Mouse (Mus musculus) liver, embryonic 12.5 days (tissue): ENCODE measurements at regions not wholly inside any gene's neighbourhood (a gene's known extent, or its start where the extent isn't known, plus 50 kb on each side); places are given as distances from the start of the nearest gene placed in this dataset.
A peak's percentile ranks its signal among the peaks of the same experiment; 100 is the strongest.

Experiments
- ATAC-seq: fragments of 200-750 bp; cut with Nextera tagmentation; 2 replicates; pipeline ENCODE4 v1.8.0; 2017; ENCODE audit warnings: moderate number of reproducible peaks, mild to moderate bottlenecking, moderate library complexity
- H3K27ac ChIP-seq: fragments of 300-500 bp; sonication (generic); 2 replicates; pipeline ENCODE4 v1.5.1; 2016; ENCODE audit warnings: mild to moderate bottlenecking
- H3K27me3 ChIP-seq: fragments of 300-500 bp; sonication (generic); replicated peaks from 2 replicates; pipeline ENCODE4 v1.6.1; 2016; ENCODE audit warnings: mild to moderate bottlenecking, moderate library complexity
- H3K36me3 ChIP-seq: fragments of 300-500 bp; sonication (generic); 2 replicates; pipeline ENCODE4 v1.6.1; 2016; ENCODE audit warnings: mild to moderate bottlenecking, moderate library complexity
- H3K4me1 ChIP-seq: fragments of 300-500 bp; sonication (generic); 2 replicates; pipeline ENCODE4 v1.6.1; 2016
- H3K4me2 ChIP-seq: fragments of 300-500 bp; sonication (generic); 2 replicates; pipeline ENCODE4 v1.6.1; 2016; ENCODE audit warnings: mild to moderate bottlenecking, moderate library complexity
- H3K4me3 ChIP-seq: fragments of 300-500 bp; sonication (generic); 2 replicates; pipeline ENCODE4 v1.5.1; 2016; ENCODE audit warnings: mild to moderate bottlenecking, moderate library complexity
- H3K9ac ChIP-seq: fragments of 300-500 bp; sonication (generic); 2 replicates; pipeline ENCODE4 v1.6.1; 2016; ENCODE audit warnings: mild to moderate bottlenecking, moderate library complexity
- H3K9me3 ChIP-seq: fragments of 300-500 bp; sonication (generic); replicated peaks from 2 replicates; pipeline ENCODE4 v1.6.1; 2016; ENCODE audit warnings: mild to moderate bottlenecking, moderate library complexity
- WGBS: fragments of 180-500 bp; shearing (Covaris S2); methylation state at CpG from one replicate; pipeline ENCODE4 v1.1.7; 2016; ENCODE audit not compliant: insufficient replicate concordance; 5-methylcytosine and 5-hydroxymethylcytosine counted together

GRCm38 (mm10) chr1:51539634-51540033, 61.4 kb upstream of the Nabp1 start:
- Histone ChIP-seq H3K4me1 (no peaks in the 10 kb centered on the region), H3K4me2 (no peak overlapping the region), H3K27ac (no peak overlapping the region), H3K27me3 (no peaks in the 10 kb centered on the region), H3K9me3 (no peaks in the 10 kb centered on the region), H3K36me3 (no peaks in the 10 kb centered on the region), H3K4me3 (no peak overlapping the region), H3K9ac (no peak overlapping the region)
- no peak for ATAC-seq
- WGBS, result 57% methylated on average over 4 of the region's 4 CpGs

GRCm38 (mm10) chr1:51538836-51539235, 60.6 kb upstream of the Nabp1 start:
- no peak for ATAC-seq
- Histone ChIP-seq H3K36me3 (no peaks in the 10 kb centered on the region), H3K9ac (no peak overlapping the region), H3K4me1 (no peaks in the 10 kb centered on the region), H3K27me3 (no peaks in the 10 kb centered on the region), H3K9me3 (no peaks in the 10 kb centered on the region), H3K4me2 (no peak overlapping the region), H3K4me3 (no peak overlapping the region), H3K27ac (no peak overlapping the region)
- 68% methylated on average over 2 of the region's 2 CpGs for WGBS

- Histone ChIP-seq H3K9ac (no peak overlapping the region), H3K27me3 (no peaks in the 10 kb centered on the region), H3K4me3 (no peak overlapping the region), H3K4me1 (no peaks in the 10 kb centered on the region), H3K36me3 (no peaks in the 10 kb centered on the region), H3K9me3 (no peaks in the 10 kb centered on the region), H3K4me2 (no peak overlapping the region), H3K27ac (no peak overlapping the region)
- WGBS, result 82% methylated on average over 7 of the region's 7 CpGs
- no peak for ATAC-seq
Measured at GRCm38 (mm10) chr1:51537765-51538360, 59.6 kb upstream of the Nabp1 start.

- H3K4me1 ChIP-seq, result peaks cover 4% of the 10 kb centered on the region
- H3K36me3 ChIP-seq, result no peaks in the 10 kb centered on the region
- no peak overlapping the region for H3K27ac ChIP-seq
- no peak overlapping the region for H3K4me2 ChIP-seq
- H3K27me3 ChIP-seq, result no peaks in the 10 kb centered on the region
- H3K9me3 ChIP-seq, result no peaks in the 10 kb centered on the region
- no peak for ATAC-seq
- no peak overlapping the region for H3K4me3 ChIP-seq
- no peak overlapping the region for H3K9ac ChIP-seq
- 71% methylated on average over 1 of the region's 1 CpGs for WGBS
Measured at GRCm38 (mm10) chr1:51536076-51536475, 57.9 kb upstream of the Nabp1 start.

- no peaks in the 10 kb centered on the region for H3K9me3 ChIP-seq
- H3K27me3 ChIP-seq, result no peaks in the 10 kb centered on the region
- H3K36me3 ChIP-seq, result no peaks in the 10 kb centered on the region
- H3K4me2 ChIP-seq, result no peak overlapping the region
- 81% methylated on average over 2 of the region's 2 CpGs for WGBS
- H3K9ac ChIP-seq, result no peak overlapping the region
- no peak overlapping the region for H3K4me3 ChIP-seq
- peaks cover 9% of the 10 kb centered on the region for H3K4me1 ChIP-seq
- H3K27ac ChIP-seq, result no peak overlapping the region
- no peak for ATAC-seq
Measured at GRCm38 (mm10) chr1:51535414-51535813, 57.2 kb upstream of the Nabp1 start.

- Histone ChIP-seq H3K36me3 (no peaks in the 10 kb centered on the region), H3K27ac (no peak overlapping the region), H3K9ac (no peak overlapping the region), H3K4me2 (no peak overlapping the region), H3K9me3 (no peaks in the 10 kb centered on the region), H3K4me1 (peaks cover 20% of the 10 kb centered on the region), H3K4me3 (no peak overlapping the region), H3K27me3 (no peaks in the 10 kb centered on the region)
- WGBS, result 54% methylated on average over 1 of the region's 1 CpGs
- no peak for ATAC-seq
Measured at GRCm38 (mm10) chr1:51531360-51531759, 53.1 kb upstream of the Nabp1 start.

GRCm38 (mm10) chr1:51530191-51530926, 52.1 kb upstream of the Nabp1 start:
- Histone ChIP-seq H3K27me3 (no peaks in the 10 kb centered on the region), H3K4me3 (no peak overlapping the region), H3K36me3 (no peaks in the 10 kb centered on the region), H3K4me2 (peak overlapping the region; percentile 31), H3K27ac (peak overlapping the region; percentile 46; the same call in 1 of the 2 replicates), H3K9me3 (no peaks in the 10 kb centered on the region), H3K9ac (no peak overlapping the region), H3K4me1 (peaks cover 20% of the 10 kb centered on the region)
- peak; percentile 91 for ATAC-seq
- WGBS, result 39% methylated on average over 9 of the region's 9 CpGs

GRCm38 (mm10) chr1:51529653-51530052, 51.4 kb upstream of the Nabp1 start:
- no peaks in the 10 kb centered on the region for H3K27me3 ChIP-seq
- no peaks in the 10 kb centered on the region for H3K9me3 ChIP-seq
- no peaks in the 10 kb centered on the region for H3K36me3 ChIP-seq
- ATAC-seq, result no peak
- H3K27ac ChIP-seq, result peak overlapping the region; percentile 46; the same call in 1 of the 2 replicates
- H3K9ac ChIP-seq, result no peak overlapping the region
- no peak overlapping the region for H3K4me3 ChIP-seq
- peaks cover 20% of the 10 kb centered on the region for H3K4me1 ChIP-seq
- H3K4me2 ChIP-seq, result no peak overlapping the region
- WGBS, result 35% methylated on average over 5 of the region's 5 CpGs

- H3K27ac ChIP-seq, result no peak overlapping the region
- H3K4me2 ChIP-seq, result no peak overlapping the region
- H3K27me3 ChIP-seq, result no peaks in the 10 kb centered on the region
- ATAC-seq, result no peak
- no peaks in the 10 kb centered on the region for H3K36me3 ChIP-seq
- no peaks in the 10 kb centered on the region for H3K9me3 ChIP-seq
- peaks cover 20% of the 10 kb centered on the region for H3K4me1 ChIP-seq
- 72% methylated on average over 1 of the region's 1 CpGs for WGBS
- no peak overlapping the region for H3K9ac ChIP-seq
- H3K4me3 ChIP-seq, result no peak overlapping the region
Measured at GRCm38 (mm10) chr1:51528671-51529070, 50.4 kb upstream of the Nabp1 start.
